Mouse (Mus musculus) lung, postnatal 0 days (tissue): ENCODE measurements around the gene Per3. TPM values are rescaled to one million over a fixed set of nuclear protein-coding genes. Genes with fewer than 3 reads are reported as not detected.

ENCODE experiments used
- ATAC-seq: fragments of 200-750 bp; cut with Nextera tagmentation; 2 replicates; pipeline ENCODE4 v1.8.0; 2017; ENCODE audit warnings: moderate library complexity
- DNase-seq: peaks from one replicate; pipeline ENCODE4 v3.0.0-alpha.2; 2016; ENCODE audit warnings: low spot score
- H3K27ac ChIP-seq: fragments of 300-500 bp; sonication (generic); 2 replicates; pipeline ENCODE4 v1.5.1; 2014; ENCODE audit warnings: antibody characterized with exemption, mild to moderate bottlenecking, low read length, mixed read lengths
- H3K27me3 ChIP-seq: fragments of 300-500 bp; sonication (generic); replicated peaks from 2 replicates; pipeline ENCODE4 v1.6.1; 2014; ENCODE audit warnings: low read length, mixed read lengths; ENCODE audit not compliant: insufficient read depth
- H3K36me3 ChIP-seq: fragments of 300-500 bp; sonication (generic); 2 replicates; pipeline ENCODE4 v1.6.1; 2014; ENCODE audit warnings: low read length, mixed read lengths; ENCODE audit not compliant: insufficient read depth
- H3K4me1 ChIP-seq: fragments of 300-500 bp; sonication (generic); 2 replicates; pipeline ENCODE4 v1.6.1; 2014; ENCODE audit warnings: antibody characterized with exemption, low read depth, low read length, mixed read lengths; ENCODE audit not compliant: insufficient read depth
- H3K4me2 ChIP-seq: fragments of 300-500 bp; sonication (generic); replicated peaks from 2 replicates; pipeline ENCODE4 v1.6.1; 2014; ENCODE audit warnings: low read depth, mild to moderate bottlenecking, low read length, moderate library complexity, mixed read lengths
- H3K4me3 ChIP-seq: fragments of 300-500 bp; sonication (generic); 2 replicates; pipeline ENCODE4 v1.5.1; 2014; ENCODE audit warnings: low read depth, low read length
- H3K9ac ChIP-seq: fragments of 300-500 bp; sonication (generic); replicated peaks from 2 replicates; pipeline ENCODE4 v1.6.1; 2014; ENCODE audit warnings: low read depth, mild to moderate bottlenecking
- H3K9me3 ChIP-seq: fragments of 300-500 bp; sonication (generic); 2 replicates; pipeline ENCODE4 v1.6.1; 2016; ENCODE audit warnings: low read length, mixed read lengths
- CTCF ChIP-seq: IDR thresholded peaks from 2 replicates; pipeline ENCODE4 v1.5.1; 2016; ENCODE audit warnings: antibody characterized with exemption, mild to moderate bottlenecking
- EP300 ChIP-seq: IDR thresholded peaks from 2 replicates; pipeline ENCODE4 v1.6.1; 2016; ENCODE audit warnings: antibody characterized with exemption, mild to moderate bottlenecking, control low read depth
- WGBS: fragments of 180-500 bp; shearing (Covaris S2); extraction: QIAGEN DNeasy Blood & Tissue Kit; methylation state at CpG from one replicate; pipeline ENCODE4 v1.1.7; 2014; 5-methylcytosine and 5-hydroxymethylcytosine counted together
- polyA plus RNA-seq: library from polyadenylated mRNA; unstranded; fragments of >200 nt; fragmentation: Nextera tagmentation; extraction: Ambion mirVana; gene quantifications from 2 replicates; pipeline ENCODE4 v1.2.1, GENCODE M21; 2015

Per3 gene
- polyA plus RNA-seq, 1 experiment from 2014 or later, result 22.9 TPM

DNA sequence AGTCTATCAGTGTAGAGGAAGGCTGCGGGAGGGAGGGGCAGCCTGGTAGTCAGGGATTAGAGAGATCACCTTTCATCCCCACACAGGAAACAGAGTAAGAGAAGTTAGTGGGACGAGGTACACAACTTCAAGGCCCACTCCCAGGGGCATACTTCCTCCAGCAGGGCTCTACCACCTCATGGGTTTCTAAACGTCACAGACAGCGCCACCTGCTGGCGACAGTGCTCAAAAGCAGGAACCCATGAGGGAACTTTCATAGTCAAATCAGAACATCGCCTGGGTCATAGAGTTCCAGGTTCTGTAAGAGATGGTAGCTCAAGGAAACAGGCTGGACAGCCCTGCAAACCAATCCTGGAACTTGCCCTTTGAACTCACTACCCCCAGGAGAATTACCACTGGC is 54.3 kb downstream of the Per3 start:
- no peaks in the 10 kb centered on the region for H3K36me3 ChIP-seq
- no peak overlapping the region for H3K4me3 ChIP-seq
- H3K4me2 ChIP-seq, result no peak overlapping the region
- H3K9me3 ChIP-seq, result no peaks in the 10 kb centered on the region
- H3K27ac ChIP-seq, result no peak overlapping the region
- H3K27me3 ChIP-seq, result no peaks in the 10 kb centered on the region
- no peaks in the 10 kb centered on the region for H3K4me1 ChIP-seq
- no peak for TF ChIP-seq EP300
- peak; percentile 73 for TF ChIP-seq CTCF
- WGBS, result 43% methylated on average over 6 of the region's 6 CpGs
- ATAC-seq, result no peak
- no peak overlapping the region for H3K9ac ChIP-seq
- peak; percentile 47 for DNase-seq

GRCm38 (mm10) chr4:150980153-150980552 is 64.3 kb downstream of the Per3 start:
- H3K36me3 ChIP-seq, result no peaks in the 10 kb centered on the region
- H3K27ac ChIP-seq, result no peak overlapping the region
- no peaks in the 10 kb centered on the region for H3K27me3 ChIP-seq
- no peak overlapping the region for H3K4me2 ChIP-seq
- TF ChIP-seq CTCF, result no peak
- TF ChIP-seq EP300, result no peak
- 81% methylated on average over 5 of the region's 5 CpGs for WGBS
- no peak overlapping the region for H3K4me3 ChIP-seq
- H3K9ac ChIP-seq, result no peak overlapping the region
- ATAC-seq (no peak), DNase-seq (no peak)
- no peaks in the 10 kb centered on the region for H3K4me1 ChIP-seq
- H3K9me3 ChIP-seq, result no peaks in the 10 kb centered on the region

GRCm38 (mm10) chr4:150979455-150979854 is 65.0 kb downstream of the Per3 start:
- TF ChIP-seq EP300 (no peak), CTCF (no peak)
- Histone ChIP-seq H3K4me3 (no peak overlapping the region), H3K9ac (no peak overlapping the region), H3K4me2 (no peak overlapping the region), H3K27ac (no peak overlapping the region), H3K36me3 (no peaks in the 10 kb centered on the region), H3K27me3 (no peaks in the 10 kb centered on the region), H3K4me1 (no peaks in the 10 kb centered on the region), H3K9me3 (no peaks in the 10 kb centered on the region)
- WGBS, result 61% methylated on average over 9 of the region's 9 CpGs
- ATAC-seq, result no peak
- no peak for DNase-seq

- WGBS, result 76% methylated on average over 21 of the region's 21 CpGs
- H3K27me3 ChIP-seq, result no peaks in the 10 kb centered on the region
- DNase-seq (no peak), ATAC-seq (no peak)
- no peak overlapping the region for H3K9ac ChIP-seq
- H3K4me3 ChIP-seq, result no peak overlapping the region
- H3K4me2 ChIP-seq, result no peak overlapping the region
- H3K27ac ChIP-seq, result no peak overlapping the region
- no peaks in the 10 kb centered on the region for H3K4me1 ChIP-seq
- H3K36me3 ChIP-seq, result no peaks in the 10 kb centered on the region
- H3K9me3 ChIP-seq, result no peaks in the 10 kb centered on the region
- no peak for TF ChIP-seq EP300
- TF ChIP-seq CTCF, result peak; percentile 16
Observed at GRCm38 (mm10) chr4:150978156-150978910, 66.1 kb downstream of the Per3 start.

DNA sequence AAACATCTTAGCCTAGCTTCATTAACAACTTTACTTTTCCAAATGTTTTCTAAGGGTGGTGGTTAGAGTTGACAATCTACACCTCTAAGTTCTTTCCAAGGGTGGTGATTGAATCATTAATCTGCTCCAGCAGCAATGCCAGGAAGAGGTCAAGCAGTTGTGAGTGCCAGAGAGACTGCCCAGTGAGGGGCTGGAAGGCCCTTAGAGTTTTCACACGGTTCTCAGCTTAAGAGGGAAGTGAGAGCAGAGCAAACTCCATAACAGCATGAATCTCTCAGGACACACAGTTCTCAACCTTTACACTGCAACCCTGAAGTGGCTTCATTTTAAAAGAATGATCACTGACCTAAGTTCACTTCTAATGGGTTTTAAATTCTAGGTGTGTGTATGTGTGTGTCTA is 69.3 kb downstream of the Per3 start:
- no peak for TF ChIP-seq CTCF
- TF ChIP-seq EP300, result peak; percentile 51
- Histone ChIP-seq H3K4me1 (no peaks in the 10 kb centered on the region), H3K9ac (no peak overlapping the region), H3K4me3 (no peak overlapping the region), H3K9me3 (no peaks in the 10 kb centered on the region), H3K27ac (no peak overlapping the region), H3K27me3 (no peaks in the 10 kb centered on the region), H3K4me2 (no peak overlapping the region), H3K36me3 (no peaks in the 10 kb centered on the region)
- WGBS, result 16% methylated on average over 1 of the region's 1 CpGs
- peak; percentile 95 for ATAC-seq
- DNase-seq, result peak; percentile 81

DNA sequence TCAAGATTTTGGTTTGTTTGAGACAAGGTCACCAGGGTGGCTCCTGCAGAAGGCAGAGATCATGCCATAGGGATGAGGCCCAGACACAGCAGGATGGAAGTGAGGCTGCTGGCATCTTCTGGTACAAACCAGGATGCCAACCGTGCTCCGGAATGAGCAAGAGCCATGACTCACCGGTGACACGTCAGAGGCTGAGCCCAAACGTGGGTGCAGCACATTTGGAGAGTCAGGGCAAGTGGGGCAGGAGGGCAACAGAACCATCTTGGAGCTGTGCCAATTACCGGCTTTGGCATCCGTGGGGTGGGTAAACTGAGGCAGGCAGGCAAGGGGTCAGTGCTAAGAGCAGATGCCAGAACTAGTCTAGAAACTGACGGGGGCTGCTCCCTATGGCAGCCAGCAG is 71.2 kb downstream of the Per3 start:
- Histone ChIP-seq H3K27ac (no peak overlapping the region), H3K9me3 (no peaks in the 10 kb centered on the region), H3K9ac (no peak overlapping the region), H3K4me1 (no peaks in the 10 kb centered on the region), H3K27me3 (no peaks in the 10 kb centered on the region), H3K4me2 (no peak overlapping the region), H3K4me3 (no peak overlapping the region), H3K36me3 (no peaks in the 10 kb centered on the region)
- no peak for ATAC-seq
- WGBS, result 63% methylated on average over 8 of the region's 8 CpGs
- DNase-seq, result no peak
- TF ChIP-seq EP300 (no peak), CTCF (no peak)

DNA sequence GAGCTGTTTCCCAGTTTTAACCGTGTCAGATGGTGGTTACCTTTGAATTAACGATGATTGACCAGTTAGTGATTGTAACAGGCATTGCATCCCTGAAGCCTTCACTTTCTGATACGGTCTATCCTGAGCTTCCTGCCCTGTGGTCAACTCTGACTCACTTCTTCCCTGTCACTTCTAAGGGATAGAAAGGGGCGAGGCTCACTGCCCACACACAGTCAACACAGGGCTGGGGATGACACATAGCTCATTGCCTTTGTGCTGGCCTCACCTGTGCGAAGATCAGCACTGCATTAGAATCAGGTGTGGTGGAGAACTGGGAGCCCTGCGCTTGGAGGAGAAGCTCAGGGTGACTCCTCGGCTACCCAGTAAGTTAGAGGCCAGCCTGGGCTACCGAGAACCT is 75.5 kb downstream of the Per3 start:
- no peak for ATAC-seq
- 84% methylated on average over 8 of the region's 8 CpGs for WGBS

More for the DNA sequence above, 75.5 kb downstream of the Per3 start:
- no peaks in the 10 kb centered on the region for H3K27me3 ChIP-seq
- no peak overlapping the region for H3K4me3 ChIP-seq
- DNase-seq, result no peak
- H3K36me3 ChIP-seq, result no peaks in the 10 kb centered on the region
- no peaks in the 10 kb centered on the region for H3K9me3 ChIP-seq
- H3K4me1 ChIP-seq, result no peaks in the 10 kb centered on the region
- no peak overlapping the region for H3K27ac ChIP-seq
- no peak overlapping the region for H3K9ac ChIP-seq
- TF ChIP-seq EP300 (no peak), CTCF (no peak)
- no peak overlapping the region for H3K4me2 ChIP-seq
